Comparison of ENCODE assay signal across 25 mouse cellular contexts in the genomic region with DNA sequence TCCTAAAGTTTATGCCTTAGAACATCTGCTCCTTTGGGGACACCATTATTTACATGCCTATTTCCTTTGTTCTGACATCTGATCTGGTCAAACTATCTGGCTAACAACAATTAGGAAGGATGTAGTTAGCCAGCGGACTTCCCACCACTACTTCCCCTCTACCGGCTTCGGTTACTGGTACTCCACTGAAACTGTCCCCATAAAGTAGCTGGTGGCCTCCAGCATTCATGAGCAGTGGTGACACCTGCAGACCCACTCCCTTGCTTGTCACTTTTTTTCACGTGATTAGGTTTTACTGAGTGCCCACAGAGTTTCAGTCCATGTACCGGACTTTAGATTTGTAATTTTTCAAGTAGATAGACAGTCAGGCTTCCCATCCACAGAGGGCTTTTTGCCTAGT. TPM values are rescaled to one million over a fixed set of nuclear protein-coding genes. Genes with fewer than 3 reads are reported as not detected.
"Had no signal": no experiment of that assay in that cellular context is flagged by ENCODE, and none has a peak within 500 bp of the region (broad histone marks: within the 10 kb centered on the region; RNA-seq: fewer than 3 reads in every experiment).

No protein-coding gene starts in this region.

- H3K27ac ChIP-seq: kidney, postnatal 0 days; layer of hippocampus, adult 2 months; limb, embryonic 10.5 days; limb, embryonic 13.5 days; liver, embryonic 14.5 days; macrophage; midbrain, embryonic 15.5 days; neural tube, embryonic 12.5 days; neural tube, embryonic 15.5 days; stomach, embryonic 15.5 days had no signal

- DNase-seq: kidney, adult 2 months; kidney, postnatal 25 days; layer of hippocampus, adult 9-11 months; liver, postnatal 0 days; lung, embryonic 14.5 days; retina, postnatal 1 day; right cerebral cortex, postnatal 25 days; spleen, adult 18-20 months; thymus, postnatal 25 days had no signal

- H3K27me3 ChIP-seq: limb, embryonic 13.5 days; midbrain, embryonic 15.5 days; neural tube, embryonic 12.5 days; neural tube, embryonic 15.5 days; stomach, embryonic 15.5 days had no signal

- H3K4me1 ChIP-seq: limb, embryonic 10.5 days; limb, embryonic 13.5 days; midbrain, embryonic 15.5 days; neural tube, embryonic 12.5 days; neural tube, embryonic 15.5 days; stomach, embryonic 15.5 days had no signal

- H3K4me2 ChIP-seq: limb, embryonic 13.5 days; liver, embryonic 11.5 days; lung, embryonic 14.5 days; midbrain, embryonic 11.5 days; midbrain, embryonic 15.5 days; neural tube, embryonic 12.5 days; neural tube, embryonic 15.5 days; stomach, embryonic 15.5 days had no signal

- H3K9me3 ChIP-seq: limb, embryonic 10.5 days; limb, embryonic 13.5 days; midbrain, embryonic 15.5 days; neural tube, embryonic 12.5 days; neural tube, embryonic 15.5 days; stomach, embryonic 15.5 days had no signal

- H3K9ac ChIP-seq: limb, embryonic 13.5 days; liver, embryonic 14.5 days; liver, postnatal 0 days; lung, embryonic 14.5 days; midbrain, embryonic 15.5 days; neural tube, embryonic 12.5 days; neural tube, embryonic 15.5 days; stomach, embryonic 15.5 days had no signal

- H3K36me3 ChIP-seq: limb, embryonic 10.5 days; limb, embryonic 13.5 days; midbrain, embryonic 15.5 days; neural tube, embryonic 12.5 days; neural tube, embryonic 15.5 days; stomach, embryonic 15.5 days had no signal

- ATAC-seq: liver, postnatal 0 days; lung, postnatal 0 days; midbrain, embryonic 15.5 days had no signal

- H3K4me3 ChIP-seq: layer of hippocampus, adult 2 months; limb, embryonic 10.5 days; limb, embryonic 13.5 days; midbrain, embryonic 15.5 days; neural tube, embryonic 12.5 days; neural tube, embryonic 15.5 days; stomach, embryonic 15.5 days had no signal

RNA-seq across cellular contexts. Expression of a gene that starts 47.5 kb away (rescaled TPM):
- total RNA-seq: layer of hippocampus, adult 2 months; layer of hippocampus, postnatal 25 days; left cerebral cortex, adult 18-20 months; left cerebral cortex, postnatal 25 days had no signal
